Mouse (Mus musculus): Measurements from ENCODE around the gene Slc35e1.

Slc35e1 gene

GRCm38 (mm10) chr8:72485456-72486199 is 6.8 kb downstream of the Slc35e1 start:
- peak; percentile 66 for DNase-seq (ENCODE audit: inconsistent ontology term)

GRCm38 (mm10) chr8:72474826-72475546 is 17.4 kb downstream of the Slc35e1 start, which contains the start of gene Cherp:
Gene Cherp, minus strand, starts transcription at chr8:72475226.
- DNase-seq (ENCODE audit: inconsistent ontology term), result peak; percentile 99

- no peak for DNase-seq (ENCODE audit: inconsistent ontology term)
Observed at GRCm38 (mm10) chr8:72470684-72471083, 21.7 kb downstream of the Slc35e1 start.

GRCm38 (mm10) chr8:72469984-72470383 is 22.4 kb downstream of the Slc35e1 start:
- no peak for DNase-seq (ENCODE audit: inconsistent ontology term)

- DNase-seq (ENCODE audit: inconsistent ontology term), result no peak
Observed at GRCm38 (mm10) chr8:72469243-72469642, 23.2 kb downstream of the Slc35e1 start.

- DNase-seq (ENCODE audit: inconsistent ontology term), result no peak
Observed at GRCm38 (mm10) chr8:72464211-72464610, 28.2 kb downstream of the Slc35e1 start.

GRCm38 (mm10) chr8:72459881-72460533 is 32.4 kb downstream of the Slc35e1 start:
- DNase-seq (ENCODE audit: inconsistent ontology term), result no peak

- no peak for DNase-seq (ENCODE audit: inconsistent ontology term)
Observed at GRCm38 (mm10) chr8:72458457-72458856, 34.0 kb downstream of the Slc35e1 start.

GRCm38 (mm10) chr8:72457806-72458205 is 34.6 kb downstream of the Slc35e1 start:
- DNase-seq (ENCODE audit: inconsistent ontology term), result no peak

GRCm38 (mm10) chr8:72455317-72455716 is 37.1 kb downstream of the Slc35e1 start:
- DNase-seq (ENCODE audit: inconsistent ontology term), result no peak

- no peak for DNase-seq (ENCODE audit: inconsistent ontology term)
Observed at GRCm38 (mm10) chr8:72453904-72454303, 38.5 kb downstream of the Slc35e1 start.

- DNase-seq (ENCODE audit: inconsistent ontology term), result no peak
Observed at GRCm38 (mm10) chr8:72451516-72451915, 40.9 kb downstream of the Slc35e1 start.

- DNase-seq (ENCODE audit: inconsistent ontology term), result peak; percentile 6
Observed at GRCm38 (mm10) chr8:72445071-72445470, 47.3 kb downstream of the Slc35e1 start.

- no peak for DNase-seq (ENCODE audit: inconsistent ontology term)
Observed at GRCm38 (mm10) chr8:72443994-72444350, 48.4 kb downstream of the Slc35e1 start.

- DNase-seq (ENCODE audit: inconsistent ontology term), result peak; percentile 98
Observed at GRCm38 (mm10) chr8:72443338-72443993, 48.9 kb downstream of the Slc35e1 start, which contains the start of the genes Calr3 and 1700030K09Rik. Gene Calr3, minus strand, starts transcription at chr8:72443870. Gene 1700030K09Rik, plus strand, starts transcription at chr8:72443880.

- no peak for DNase-seq (ENCODE audit: inconsistent ontology term)
Observed at GRCm38 (mm10) chr8:72438248-72439015, 54.0 kb downstream of the Slc35e1 start.

- peak; percentile 42 for DNase-seq (ENCODE audit: inconsistent ontology term)
Observed at GRCm38 (mm10) chr8:72434952-72435351, 57.5 kb downstream of the Slc35e1 start.

Data from Muller cell, postnatal 12 days (primary cell).